Comparison of ENCODE assay signal across 8 mouse cellular contexts in the genomic region with DNA sequence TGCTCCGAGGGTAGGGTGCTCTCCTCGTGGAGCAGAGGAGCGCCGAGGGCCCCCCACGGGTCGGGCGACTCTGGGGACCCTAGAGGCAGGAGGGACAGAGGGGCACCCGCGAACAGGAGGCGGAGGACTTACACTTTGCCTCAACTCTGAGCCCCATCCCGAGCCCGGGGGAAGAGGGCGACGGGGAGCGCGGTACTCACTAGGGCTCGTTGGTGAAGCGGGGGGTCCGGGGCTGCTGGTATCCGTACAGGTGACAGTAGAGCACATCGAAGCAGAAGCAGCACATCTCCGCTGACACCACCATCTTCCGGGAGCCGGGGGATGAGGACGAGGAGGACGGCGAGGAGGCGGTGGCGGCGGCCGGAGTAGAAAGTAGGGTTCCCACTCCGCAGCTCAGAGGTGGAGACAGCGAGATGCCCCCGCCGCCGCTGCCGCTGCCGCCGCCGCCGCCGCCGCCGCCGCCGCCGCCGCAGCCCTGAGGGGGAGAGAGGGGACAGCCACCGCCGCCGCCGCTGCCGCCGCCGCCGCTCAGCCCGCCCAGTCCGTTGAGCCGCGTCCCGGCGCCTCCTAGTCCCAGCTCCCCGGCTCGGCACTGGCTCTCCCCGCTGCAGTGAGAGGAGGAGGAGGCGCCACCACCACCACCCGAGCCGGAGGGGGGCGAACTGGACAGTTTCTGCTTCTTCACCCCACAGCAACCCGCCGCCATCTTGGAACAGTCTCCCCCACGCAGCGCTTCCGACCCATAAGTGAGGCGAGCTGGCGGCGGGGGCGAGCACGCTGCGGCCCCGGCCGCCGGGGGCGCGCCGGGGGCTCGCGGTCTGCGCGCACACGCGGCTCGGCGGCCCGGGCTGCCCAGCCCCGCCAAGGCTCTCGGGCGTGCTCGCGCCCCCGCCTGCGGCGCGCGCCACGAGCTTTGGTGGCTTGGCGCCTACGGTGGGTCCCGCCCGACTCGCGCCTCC. TPM values are rescaled to one million over a fixed set of nuclear protein-coding genes. Genes with fewer than 3 reads are reported as not detected.
DNase-seq lines count a peak whose midpoint lies in the region; ATAC-seq and TF ChIP-seq lines count a peak whose summit lies in the region.

A gene (minus strand): TSS at position 721 of the 959 bp plus-strand sequence.

- DNase-seq in CH12.LX (ENCODE audit: extremely low read depth), result peak; percentile 49
- peak; percentile 60 for DNase-seq in c-Kit-negative CD71-positive TER-119-positive erythroid progenitor cells, embryonic 14.5 days (ENCODE audit: low read depth, low spot score)
- DNase-seq in fibroblast of lung, adult 2 months (ENCODE audit: low read depth), result peak; percentile 21
- peak; percentile 83 for DNase-seq in kidney, postnatal 14 days
- DNase-seq in stomach, postnatal 0 days (ENCODE audit: low spot score), result peak; percentile 77

- no peak for TF ChIP-seq EP300 in CH12.LX (IDR thresholded peaks at IDR 0.05; ENCODE audit: low read length)
- TF ChIP-seq EP300 in stomach, postnatal 0 days (optimal IDR thresholded peaks at IDR 0.05), result no peak

- no peaks in the 10 kb centered on the region for H3K4me1 ChIP-seq in CH12.LX (ENCODE audit: control insufficient read depth in 1 of 2, insufficient read depth in 2 of 2)
- H3K4me1 ChIP-seq in heart, embryonic 14.5 days (ENCODE audit: control insufficient read depth in 2 of 2, insufficient read depth in 2 of 2, low read length in 2 of 2), result no peaks in the 10 kb centered on the region; a peak in 1 of 4 replicates
- H3K4me1 ChIP-seq in liver, embryonic 15.5 days (replicated peaks), result peaks cover 21% of the 10 kb centered on the region
- no peaks in the 10 kb centered on the region for H3K4me1 ChIP-seq in neural tube, embryonic 12.5 days
- H3K4me1 ChIP-seq in stomach, postnatal 0 days (replicated peaks; ENCODE audit: control insufficient read depth, insufficient read depth), result no peaks in the 10 kb centered on the region

- no peaks in the 10 kb centered on the region for H3K27me3 ChIP-seq in CH12.LX (replicated peaks)
- no peaks in the 10 kb centered on the region for H3K27me3 ChIP-seq in heart, embryonic 14.5 days (ENCODE audit: control insufficient read depth, insufficient read depth, low read length)
- no peaks in the 10 kb centered on the region for H3K27me3 ChIP-seq in liver, embryonic 15.5 days
- H3K27me3 ChIP-seq in neural tube, embryonic 12.5 days (replicated peaks), result 0 out of 2 replicates have a peak, but pooled peaks cover 6% of the 10 kb centered on the region
- no peaks in the 10 kb centered on the region for H3K27me3 ChIP-seq in stomach, postnatal 0 days (ENCODE audit: control insufficient read depth, insufficient read depth, low read length)

- 0 out of 2 replicates have a peak within 1 kb of the TSS, but pooled peaks have one; percentile 61 for H3K27ac ChIP-seq in CH12.LX (ENCODE audit: insufficient read depth, low read depth)
- H3K27ac ChIP-seq in heart, embryonic 14.5 days (replicated peaks in 1 of 2; ENCODE audit: control insufficient read depth in 1 of 2, insufficient read depth in 1 of 2, low read depth in 2 of 2, low read length in 2 of 2), result peak within 1 kb of the TSS; percentile 87 to 95
- H3K27ac ChIP-seq in liver, embryonic 15.5 days (replicated peaks), result peak within 1 kb of the TSS; percentile 87
- H3K27ac ChIP-seq in neural tube, embryonic 12.5 days, result peak within 1 kb of the TSS; percentile 76; the same call in 1 of the 2 replicates
- H3K27ac ChIP-seq in stomach, postnatal 0 days (replicated peaks), result peak within 1 kb of the TSS; percentile 81

- H3K36me3 ChIP-seq in CH12.LX (replicated peaks in 1 of 2; ENCODE audit: control insufficient read depth in 1 of 2, insufficient read depth in 1 of 2, low read length in 1 of 2), result peaks cover 0 to 2% of the 10 kb centered on the region in 2 experiments
- H3K36me3 ChIP-seq in heart, embryonic 14.5 days (ENCODE audit: control insufficient read depth, insufficient read depth, low read length), result no peaks in the 10 kb centered on the region
- 0 out of 2 replicates have a peak, but pooled peaks cover 8% of the 10 kb centered on the region for H3K36me3 ChIP-seq in liver, embryonic 15.5 days (replicated peaks)
- no peaks in the 10 kb centered on the region for H3K36me3 ChIP-seq in neural tube, embryonic 12.5 days
- no peaks in the 10 kb centered on the region for H3K36me3 ChIP-seq in stomach, postnatal 0 days (ENCODE audit: control insufficient read depth, insufficient read depth, low read length)

- WGBS in heart, embryonic 14.5 days, result 11% methylated on average over 78 of the region's 112 CpGs
- 14% methylated on average over 70 of the region's 112 CpGs for WGBS in liver, embryonic 15.5 days (ENCODE audit: insufficient replicate concordance)
- WGBS in neural tube, embryonic 12.5 days, result 19% methylated on average over 83 of the region's 112 CpGs
- WGBS in stomach, postnatal 0 days, result 24% methylated on average over 34 of the region's 112 CpGs

- peak within 1 kb of the TSS; percentile 65 to 80 (median 72) for H3K4me3 ChIP-seq in CH12.LX (replicated peaks in 1 of 3; ENCODE audit: low read depth in 2 of 3, low read length in 2 of 3, poor library complexity in 1 of 3)
- peak within 1 kb of the TSS; percentile 68 to 88 for H3K4me3 ChIP-seq in heart, embryonic 14.5 days (ENCODE audit: control insufficient read depth in 1 of 2, insufficient read depth in 1 of 2, low read depth in 1 of 2, low read length in 2 of 2)
- peak within 1 kb of the TSS; percentile 82 for H3K4me3 ChIP-seq in liver, embryonic 15.5 days (replicated peaks)
- peak within 1 kb of the TSS; percentile 57 for H3K4me3 ChIP-seq in neural tube, embryonic 12.5 days
- H3K4me3 ChIP-seq in stomach, postnatal 0 days (ENCODE audit: low read depth, low read length), result peak within 1 kb of the TSS; percentile 62

- dilution Hi-C loops in CH12.LX (cut with MboI; ENCODE audit: extremely low pct_ligation_motif_present, extremely low pct_unique_long_range_greater_than_20kb, low sequenced_read_pairs), result no loop called here

- peak; percentile 83 for ATAC-seq in heart, embryonic 14.5 days (ENCODE audit: insufficient number of reproducible peaks, insufficient read depth, low FRiP score, low read depth)
- ATAC-seq in liver, embryonic 15.5 days (ENCODE audit: insufficient read depth), result peak; percentile 94
- ATAC-seq in neural tube, embryonic 12.5 days (ENCODE audit: low FRiP score, low read depth), result peak; percentile 93
- ATAC-seq in stomach, postnatal 0 days (ENCODE audit: low FRiP score, low TSS enrichment), result peak; percentile 93

- TF ChIP-seq CTCF in CH12.LX (conservative IDR thresholded peaks at IDR 0.05 in 1 of 2, IDR thresholded peaks at IDR 0.05 in 1 of 2; ENCODE audit: low read depth in 2 of 2, low read length in 2 of 2), result no peak
- no peak for TF ChIP-seq CTCF in stomach, postnatal 0 days (IDR thresholded peaks at IDR 0.05; ENCODE audit: low read depth)

- peak within 1 kb of the TSS; percentile 94 for H3K9ac ChIP-seq in CH12.LX (ENCODE audit: insufficient read depth, low read depth)
- H3K9ac ChIP-seq in heart, embryonic 14.5 days (ENCODE audit: low read length), result peak within 1 kb of the TSS; percentile 89
- H3K9ac ChIP-seq in liver, embryonic 15.5 days, result peak within 1 kb of the TSS; percentile 82
- peak within 1 kb of the TSS; percentile 72 for H3K9ac ChIP-seq in neural tube, embryonic 12.5 days
- H3K9ac ChIP-seq in stomach, postnatal 0 days (ENCODE audit: low read length), result peak within 1 kb of the TSS; percentile 76

- no peak for TF ChIP-seq RAD21 in CH12.LX (IDR thresholded peaks at IDR 0.05; ENCODE audit: low read depth, low read length)

- no peaks in the 10 kb centered on the region for H3K9me3 ChIP-seq in CH12.LX (replicated peaks; ENCODE audit: low read length)
- H3K9me3 ChIP-seq in heart, embryonic 14.5 days (ENCODE audit: control insufficient read depth, low read length), result no peaks in the 10 kb centered on the region
- no peaks in the 10 kb centered on the region for H3K9me3 ChIP-seq in liver, embryonic 15.5 days (replicated peaks)
- H3K9me3 ChIP-seq in neural tube, embryonic 12.5 days, result no peaks in the 10 kb centered on the region
- H3K9me3 ChIP-seq in stomach, postnatal 0 days (ENCODE audit: control insufficient read depth, low read length), result no peaks in the 10 kb centered on the region

- peaks cover 1% of the 10 kb centered on the region; the same call in 1 of the 2 replicates for H3K79me2 ChIP-seq in CH12.LX (replicated peaks; ENCODE audit: control insufficient read depth, extremely low read depth, insufficient read depth, poor library complexity, severe bottlenecking)

- TF ChIP-seq POLR2A in CH12.LX (IDR thresholded peaks at IDR 0.05; ENCODE audit: low read depth, low read length), result peak; percentile 71

- H3K4me2 ChIP-seq in CH12.LX (ENCODE audit: insufficient read depth, low read depth, poor library complexity, severe bottlenecking), result peak within 1 kb of the TSS; percentile 84
- peak within 1 kb of the TSS; percentile 60 for H3K4me2 ChIP-seq in heart, embryonic 14.5 days (ENCODE audit: low read length)
- peak within 1 kb of the TSS; percentile 69 for H3K4me2 ChIP-seq in liver, embryonic 15.5 days
- peak within 1 kb of the TSS; percentile 67 for H3K4me2 ChIP-seq in neural tube, embryonic 12.5 days (replicated peaks)
- H3K4me2 ChIP-seq in stomach, postnatal 0 days (replicated peaks; ENCODE audit: low read depth), result peak within 1 kb of the TSS; percentile 62

- in situ Hi-C loops in CH12.LX (cut with MboI; ENCODE audit: low pct_ligation_motif_present, low pct_unique_long_range_greater_than_20kb, low sequenced_read_pairs), result no loop called here

TF ChIP-seq in CH12.LX, 34 proteins besides CTCF, POLR2A, EP300 and RAD21 (continues in another document):
- no peak for TF ChIP-seq MYC (IDR thresholded peaks at IDR 0.05; ENCODE audit: low read depth, low read length)
- TF ChIP-seq BHLHE40 (IDR thresholded peaks at IDR 0.05; ENCODE audit: low read depth, low read length), result no peak
- TF ChIP-seq MAFK (IDR thresholded peaks at IDR 0.05; ENCODE audit: insufficient replicate concordance, low read length), result no peak
- no peak for TF ChIP-seq JUN (IDR thresholded peaks at IDR 0.05; ENCODE audit: insufficient read depth, low read depth, low read length)
- no peak for TF ChIP-seq KAT2A (IDR thresholded peaks at IDR 0.05; ENCODE audit: insufficient replicate concordance, low read length)
- TF ChIP-seq MEF2A (IDR thresholded peaks at IDR 0.05; ENCODE audit: borderline replicate concordance, low read depth, low read length), result no peak
- no peak for TF ChIP-seq USF2 (conservative IDR thresholded peaks at IDR 0.05; ENCODE audit: low read depth, low read length)
- TF ChIP-seq E2F4 (IDR thresholded peaks at IDR 0.05; ENCODE audit: insufficient replicate concordance, low read depth, low read length), result no peak
- TF ChIP-seq CHD2 (IDR thresholded peaks at IDR 0.05; ENCODE audit: low read length), result no peak

RNA-seq across cellular contexts. Expression of the gene that starts here (rescaled TPM):
- 3.1 and 3.7 TPM in 2 replicates for total RNA-seq in CH12.LX (2012; rRNA removed)
- 5.2 and 5.4 TPM in 2 replicates for total RNA-seq in CH12.LX (2014; rRNA removed)
- 6.6 and 7.1 TPM in 2 replicates for polyA plus RNA-seq in CH12.LX (2012; ENCODE audit: insufficient read length, low read depth)
- 25.4 and 25.7 TPM in 2 replicates for polyA plus RNA-seq in heart, embryonic 14.5 days (2014; fragmentation: Nextera tagmentation; extraction: Ambion mirVana)
- polyA plus RNA-seq in liver, embryonic 15.5 days (2015; fragmentation: Nextera tagmentation; extraction: Ambion mirVana), result 9.4 and 10.9 TPM in 2 replicates
- polyA plus RNA-seq in neural tube, embryonic 12.5 days (2016; fragmentation: Nextera tagmentation; extraction: Ambion mirVana), result 8.7 and 8.9 TPM in 2 replicates
- polyA plus RNA-seq in stomach, postnatal 0 days (2015; fragmentation: Nextera tagmentation; extraction: Ambion mirVana), result 6.3 and 7.1 TPM in 2 replicates

Comparison
In these comparisons a context has a peak if more than half of its experiments do, and no peak if none do; other contexts are left out.
1. Peak in every context shown above with its lines: DNase-seq, ATAC-seq, H3K4me3 ChIP-seq and H3K27ac ChIP-seq.
2. DNase-seq: peak in every context shown above with its lines; median percentile 83 in kidney, postnatal 14 days; 77 in stomach, postnatal 0 days; 60 in c-Kit-negative CD71-positive TER-119-positive erythroid progenitor cells, embryonic 14.5 days; 49 in CH12.LX; 21 in fibroblast of lung, adult 2 months.